Mouse (Mus musculus): ENCODE measurements at regions not wholly inside any gene's neighbourhood (a gene's known extent, or its start where the extent isn't known, plus 50 kb on each side); places are given as distances from the start of the nearest gene placed in this dataset.

DNA sequence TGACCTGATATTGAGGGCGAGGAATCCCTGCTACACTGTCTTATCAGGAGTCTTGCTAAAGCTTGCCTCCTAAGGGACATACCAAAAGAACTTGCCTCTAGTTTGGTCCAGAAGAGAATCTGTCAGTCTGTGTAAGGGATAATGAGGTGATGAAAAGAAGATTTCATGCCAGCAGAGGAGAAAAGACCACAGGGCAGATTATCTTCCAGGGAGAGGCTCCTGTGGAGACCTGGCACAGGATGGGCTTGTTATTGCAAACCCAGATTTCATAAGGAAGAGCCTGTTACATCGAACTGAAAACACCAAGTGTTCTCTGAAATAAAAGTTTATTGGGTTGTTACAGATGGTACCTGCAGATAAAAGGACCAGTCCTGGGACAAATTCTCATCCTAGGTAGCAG is 605.2 kb downstream of the Edem1 start:
- no peaks in the 10 kb centered on the region for H3K36me3 ChIP-seq (ENCODE audit: insufficient read depth, low read length)
- no peak overlapping the region for H3K4me2 ChIP-seq (replicated peaks; ENCODE audit: low read depth, low read length)
- WGBS, result 68% methylated on average over 2 of the region's 2 CpGs
- DNase-seq (ENCODE audit: low spot score), result no peak
- no peaks in the 10 kb centered on the region for H3K27me3 ChIP-seq (replicated peaks; ENCODE audit: insufficient read depth, low read length)
- no peak overlapping the region for H3K27ac ChIP-seq (ENCODE audit: low read length)
- no peaks in the 10 kb centered on the region for H3K9me3 ChIP-seq (ENCODE audit: low read length)
- H3K4me3 ChIP-seq (ENCODE audit: low read depth, low read length), result no peak overlapping the region
- H3K4me1 ChIP-seq (ENCODE audit: insufficient read depth, low read depth, low read length), result no peaks in the 10 kb centered on the region
- no peak overlapping the region for H3K9ac ChIP-seq (replicated peaks; ENCODE audit: low read depth)
- TF ChIP-seq EP300 (IDR thresholded peaks at IDR 0.05), result no peak
- no peak for TF ChIP-seq CTCF (IDR thresholded peaks at IDR 0.05)
- ATAC-seq, result no peak

Data from lung, postnatal 0 days (tissue).